Mouse (Mus musculus) layer of hippocampus, postnatal 25 days (tissue): ENCODE measurements around the gene Myadml2. TPM values are rescaled to one million over a fixed set of nuclear protein-coding genes. Genes with fewer than 3 reads are reported as not detected.

Experiments
- DNase-seq, 2 experiments: peaks; one replicate each; pipeline ENCODE4 v3.0.0; 2022; ENCODE audit warnings: mixed read lengths in 2 of 2, low spot score in 1 of 2; ENCODE audit errors: extremely low spot score in 1 of 2
- total RNA-seq, 2 experiments: library from RNA; stranded (reverse); gene quantifications; 2 replicates each; pipeline ENCODE4 v1.2.3; 2021

Gene Myadml2
- total RNA-seq, 2 experiments from 2014 or later = 2.5 to 3.5 TPM

- no peak for DNase-seq
Measured at GRCm38 (mm10) chr11:120630881-120631725, 16.9 kb downstream of the Myadml2 start.

DNA sequence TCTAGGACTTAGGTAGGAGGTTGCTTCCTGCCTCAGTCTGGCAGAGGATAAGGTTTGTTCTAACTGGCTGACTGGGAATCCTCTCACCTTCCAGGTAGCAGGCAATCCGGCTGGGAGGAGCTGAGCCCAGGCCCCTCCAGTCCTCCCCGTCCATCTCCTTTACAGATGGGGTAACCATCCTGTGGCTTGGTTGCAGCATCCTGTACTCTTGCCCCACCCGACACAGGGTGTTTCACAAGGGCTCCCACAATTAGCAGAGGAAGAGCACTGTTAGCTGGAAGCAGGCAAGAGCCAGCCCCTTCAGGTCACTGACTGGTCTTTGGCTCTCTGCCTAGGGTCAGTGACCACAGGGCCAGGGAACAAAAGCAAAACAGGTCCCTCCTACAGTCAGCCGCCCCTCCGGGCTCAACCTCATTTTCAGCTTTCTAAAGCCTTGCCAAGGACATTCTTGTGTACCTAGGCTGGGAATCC, 17.5 kb downstream of the Myadml2 start:
- no peak for DNase-seq

- DNase-seq = no peak
Measured at GRCm38 (mm10) chr11:120629911-120630310, 18.0 kb downstream of the Myadml2 start.

DNA sequence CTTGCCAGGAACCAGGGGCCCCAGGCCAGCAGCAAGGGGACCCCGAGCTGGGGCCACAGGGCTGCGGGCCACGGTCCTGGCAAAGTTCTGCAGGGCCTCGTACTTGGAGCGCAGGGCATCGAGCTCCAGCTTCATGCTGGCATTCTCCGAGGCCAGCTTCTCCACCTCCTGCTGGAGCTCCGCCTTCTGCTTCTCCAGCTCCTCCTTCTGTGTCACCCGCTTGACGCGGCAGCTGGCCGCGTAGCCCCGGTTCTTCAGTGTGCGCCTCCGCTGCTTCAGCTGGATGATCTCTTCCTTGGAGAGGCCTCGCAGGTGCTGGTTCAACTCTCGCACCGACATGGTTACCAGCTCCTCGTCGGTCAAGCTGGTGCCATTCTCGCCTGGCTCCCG, 18.6 kb downstream of the Myadml2 start:
- no peak for DNase-seq

GRCm38 (mm10) chr11:120628601-120629340, 19.2 kb downstream of the Myadml2 start:
- no peak for DNase-seq

DNA sequence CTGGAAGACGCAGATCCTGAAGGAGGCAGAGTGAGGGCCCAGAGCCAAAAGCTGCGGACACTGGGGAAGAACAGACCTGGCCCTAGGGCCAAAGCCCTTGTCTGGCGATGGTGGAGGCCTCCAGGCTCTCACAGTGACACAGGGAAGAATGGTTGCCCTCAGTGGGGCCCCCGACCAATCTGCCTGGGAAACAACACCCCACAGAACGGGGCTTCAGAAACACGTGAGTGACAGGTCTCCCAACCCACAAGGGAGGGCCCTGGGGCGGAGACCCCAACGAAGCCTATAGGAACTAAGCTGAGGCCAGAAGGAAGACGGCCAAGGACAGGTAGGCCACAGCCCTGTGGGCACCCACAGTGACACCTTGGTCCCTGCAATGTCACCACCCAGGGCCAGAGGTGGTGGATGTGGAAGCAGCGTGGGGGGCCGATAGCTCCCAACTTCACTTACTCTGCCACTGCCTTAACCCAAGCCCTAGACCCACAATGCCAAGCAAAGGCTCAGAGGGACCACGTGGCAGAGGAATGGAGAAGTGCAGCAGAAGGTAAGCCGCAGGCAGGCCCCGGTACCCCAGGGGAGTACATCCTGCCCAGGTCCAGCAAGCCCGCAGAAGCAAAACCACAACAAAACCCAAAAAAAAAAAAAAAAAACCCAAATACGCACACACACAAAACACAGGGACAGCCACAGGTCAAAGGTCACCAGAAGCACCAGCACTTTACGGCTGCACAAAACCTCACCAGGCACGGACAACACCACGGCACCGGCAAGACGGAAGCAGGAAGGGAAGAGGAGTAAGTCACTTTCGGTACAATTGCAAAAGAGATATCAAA, 20.3 kb downstream of the Myadml2 start:
- DNase-seq = no peak

DNA sequence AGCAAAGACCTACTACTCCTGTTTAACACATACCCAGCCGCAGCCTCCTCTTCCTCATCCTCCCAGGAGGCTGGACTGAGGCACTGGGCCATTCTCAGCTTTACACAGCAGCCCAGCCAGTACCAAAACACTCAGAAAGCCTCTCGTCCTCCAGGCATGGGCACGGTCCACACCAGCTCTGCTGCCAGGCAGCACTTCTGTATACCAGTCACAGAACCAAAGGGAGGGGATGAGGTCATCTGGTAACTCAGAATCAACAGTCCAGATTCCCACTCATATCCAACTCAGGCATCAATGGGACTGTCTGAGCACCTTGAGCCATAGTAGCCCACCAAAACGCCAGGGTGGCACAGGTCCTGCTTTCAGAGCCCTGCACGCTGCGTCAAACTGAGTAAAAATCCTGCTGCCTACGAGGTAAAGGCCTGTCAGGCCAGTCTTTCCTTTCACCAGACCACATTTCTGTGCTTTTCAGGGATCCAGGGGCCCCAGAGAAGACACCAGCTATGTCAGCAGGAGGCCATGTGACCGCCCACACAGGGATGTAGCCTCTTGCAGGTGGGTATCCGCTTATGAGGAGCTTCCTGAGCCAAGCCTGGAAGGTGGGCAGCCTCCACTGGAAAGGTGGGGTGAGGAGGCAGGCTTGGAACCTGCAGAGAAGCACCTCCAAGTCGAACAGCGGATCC, 21.0 kb downstream of the Myadml2 start:
- DNase-seq = no peak

- no peak for DNase-seq
Measured at GRCm38 (mm10) chr11:120625152-120625775, 22.7 kb downstream of the Myadml2 start, which contains the start of gene Sirt7. Sirt7 (minus strand) TSS chr11:120625240.

DNA sequence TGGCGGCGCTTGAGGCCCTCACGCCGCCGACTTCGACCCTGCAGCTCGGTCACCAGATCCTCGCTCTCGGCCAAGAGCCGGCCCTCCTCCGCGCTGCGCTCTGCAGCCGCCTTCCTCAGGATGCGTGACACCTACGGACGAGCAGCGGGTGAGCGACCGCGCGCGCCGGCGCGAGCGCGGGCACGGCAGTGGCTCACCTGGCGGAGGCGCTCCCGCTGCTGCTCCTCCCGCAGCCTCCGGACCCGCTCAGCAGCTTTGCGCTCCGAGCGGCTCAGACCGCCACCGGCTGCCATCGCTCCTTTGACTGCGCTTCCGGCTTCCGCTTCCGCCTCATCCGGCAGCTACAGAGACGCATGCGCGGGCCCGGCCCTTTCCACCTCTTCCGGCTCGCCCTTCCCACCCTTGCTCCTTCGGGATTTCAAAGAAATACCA, 23.3 kb downstream of the Myadml2 start:
- DNase-seq = peak; percentile 70 to 76

- peak; percentile 40 to 71 for DNase-seq
Measured at GRCm38 (mm10) chr11:120623961-120624679, 23.8 kb downstream of the Myadml2 start.

- DNase-seq = no peak
Measured at GRCm38 (mm10) chr11:120622805-120623204, 25.2 kb downstream of the Myadml2 start.

DNA sequence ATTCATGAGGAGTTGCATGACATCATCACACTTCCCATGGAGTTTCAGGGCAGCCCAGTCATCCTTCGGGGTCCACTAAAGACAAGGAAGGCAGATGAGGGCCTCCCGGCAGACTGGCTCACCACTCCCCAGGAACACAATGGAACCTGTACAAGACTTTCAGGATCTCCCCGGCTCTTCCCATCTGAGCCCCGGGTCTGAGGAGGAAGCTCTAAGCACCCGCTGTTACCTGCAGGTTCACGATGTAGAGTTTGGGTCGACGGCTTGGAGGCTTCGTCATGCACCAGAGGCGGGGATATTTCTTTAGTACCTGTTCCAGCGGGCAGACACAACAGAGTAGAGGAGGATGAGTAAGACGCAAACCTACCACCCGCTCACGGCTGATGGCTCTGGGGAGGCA, 27.8 kb downstream of the Myadml2 start:
- no peak for DNase-seq

DNA sequence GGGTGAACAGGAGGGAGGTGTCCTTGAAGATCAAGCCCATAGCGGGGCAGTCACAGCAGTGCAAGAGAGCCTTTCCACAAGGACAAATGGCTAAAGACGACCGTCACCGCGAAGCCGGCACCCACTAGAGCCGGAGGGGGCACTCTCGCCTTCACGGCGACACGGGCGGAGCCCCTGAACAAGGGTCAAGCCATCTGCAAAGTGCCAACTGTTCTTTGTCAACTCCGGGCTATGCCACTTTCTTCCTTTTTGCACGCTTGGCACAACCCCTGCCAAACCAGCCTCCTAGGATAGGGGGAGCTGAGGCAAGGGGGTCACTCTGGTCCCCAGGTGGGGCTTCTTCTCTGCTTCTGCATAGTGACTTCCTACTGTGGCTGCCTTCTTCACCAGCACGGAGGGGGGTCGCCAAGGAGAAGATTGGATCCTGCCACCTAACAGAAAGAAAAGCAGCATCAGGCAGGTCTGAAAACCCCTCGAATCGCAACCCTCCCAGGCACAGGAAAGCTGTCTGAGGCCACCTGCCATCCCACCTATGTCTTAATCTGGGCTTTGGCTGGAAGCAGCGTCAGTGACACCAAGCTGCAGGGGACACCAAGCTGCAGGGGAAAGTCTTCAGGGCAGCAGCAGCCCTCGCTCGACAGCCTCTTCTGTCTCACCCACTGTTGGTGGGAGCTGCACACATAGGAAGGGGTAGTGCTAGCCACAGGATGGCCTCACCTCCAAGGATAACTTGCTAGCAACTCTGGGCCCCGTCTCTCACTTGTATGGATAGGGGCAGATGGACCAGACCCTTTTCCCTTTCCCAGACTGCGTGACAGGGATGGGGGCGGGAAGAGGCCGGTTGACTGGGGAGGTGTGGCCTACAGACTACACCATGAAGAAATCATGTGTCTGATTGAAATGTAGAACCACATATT, 29.1 kb downstream of the Myadml2 start:
- no peak for DNase-seq

DNA sequence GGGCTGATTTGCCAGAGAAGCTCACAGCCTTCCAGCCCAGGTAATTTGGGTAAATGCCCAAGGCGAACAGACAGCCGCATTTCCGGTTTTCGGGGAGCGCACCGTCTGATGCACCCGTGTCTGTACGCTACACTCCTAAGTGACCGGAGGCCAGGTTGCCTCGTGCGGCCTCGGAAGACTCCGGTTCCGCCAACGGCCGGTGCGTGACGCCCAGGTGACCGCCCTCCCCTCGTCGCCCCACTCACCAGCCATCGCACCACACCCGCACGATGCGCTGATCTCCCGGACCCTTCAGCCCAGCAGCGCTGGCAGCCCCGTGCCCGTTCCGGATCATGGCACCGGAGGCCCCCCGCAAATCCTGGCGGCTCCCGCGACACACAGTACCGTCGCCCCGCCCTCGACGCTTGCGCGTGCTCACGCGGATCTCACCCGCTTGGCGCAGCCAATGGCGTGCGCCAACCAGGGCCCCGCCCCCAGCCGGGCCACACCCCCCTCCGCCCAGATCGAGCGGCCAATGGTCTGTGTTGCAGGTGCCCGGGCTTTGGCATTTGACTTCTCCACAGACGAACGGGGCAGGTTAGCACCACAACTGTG, 30.3 kb downstream of the Myadml2 start, which contains the start of gene Pcyt2:
Gene Pcyt2, minus strand, starts transcription at position 418 of the 594 bp plus-strand sequence.
- DNase-seq = peak; percentile 80 to 83

DNA sequence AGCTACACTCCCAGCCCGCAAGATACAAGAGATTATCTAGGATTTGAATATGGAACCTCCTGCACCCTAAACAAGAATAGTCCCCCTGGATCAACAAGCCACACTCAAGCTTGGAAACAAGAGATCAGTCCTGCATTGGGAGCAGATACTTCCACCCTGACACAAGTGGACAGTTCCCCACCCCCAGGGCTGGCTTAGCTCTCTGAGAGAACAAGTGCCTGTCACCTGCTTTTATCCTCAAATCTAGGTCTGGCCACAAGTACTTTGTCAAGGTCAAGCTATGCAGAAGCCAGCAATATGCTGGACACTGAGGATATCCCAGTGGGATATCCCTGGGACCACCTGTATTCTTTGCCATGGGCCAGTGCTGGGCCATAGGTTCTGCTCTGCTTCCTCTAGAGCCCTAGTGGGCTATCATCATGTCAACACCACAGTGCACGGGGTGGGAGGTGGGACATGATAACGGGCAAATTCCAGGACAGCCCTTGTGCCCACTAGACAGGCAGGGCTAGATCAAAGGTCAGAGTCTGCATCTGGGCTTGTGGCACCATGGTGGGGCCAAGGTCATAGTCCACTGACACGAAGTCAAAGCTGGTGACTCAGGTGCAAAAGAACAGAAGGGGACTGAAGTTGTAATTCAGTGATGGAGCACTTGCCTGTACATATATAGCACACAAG, 31.2 kb downstream of the Myadml2 start:
- DNase-seq = no peak

- no peak for DNase-seq
Measured at GRCm38 (mm10) chr11:120615606-120616203, 32.3 kb downstream of the Myadml2 start.
